Mouse (Mus musculus): ENCODE results near the gene Zfp326.

Gene Zfp326

DNA sequence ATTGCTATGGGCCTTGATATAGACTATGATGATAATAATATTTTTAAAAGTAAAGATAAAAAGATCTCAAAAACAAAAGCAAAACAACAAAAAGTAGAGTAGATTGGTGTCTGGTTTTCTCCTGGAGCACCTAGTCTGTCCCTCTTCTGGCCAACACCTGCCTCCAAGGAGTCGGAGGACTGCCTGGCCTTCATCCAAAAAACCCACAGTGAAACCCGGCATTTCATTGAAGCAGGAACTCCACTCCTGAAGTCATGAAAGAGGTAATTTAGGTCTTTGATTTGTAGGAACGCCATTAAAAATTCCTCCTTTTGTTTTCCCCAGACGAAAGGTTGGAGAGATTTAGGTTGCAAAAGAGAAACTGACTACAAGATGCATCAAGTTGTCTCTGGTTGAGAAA, 8.9 kb upstream of the Zfp326 start:
- in situ Hi-C loops (cut with MboI, MseI) = loop anchor here (5.0 to 10.0 kb wide), 5 partner anchors 63 to 455 kb away; no protein-coding TSS in a partner anchor

DNA sequence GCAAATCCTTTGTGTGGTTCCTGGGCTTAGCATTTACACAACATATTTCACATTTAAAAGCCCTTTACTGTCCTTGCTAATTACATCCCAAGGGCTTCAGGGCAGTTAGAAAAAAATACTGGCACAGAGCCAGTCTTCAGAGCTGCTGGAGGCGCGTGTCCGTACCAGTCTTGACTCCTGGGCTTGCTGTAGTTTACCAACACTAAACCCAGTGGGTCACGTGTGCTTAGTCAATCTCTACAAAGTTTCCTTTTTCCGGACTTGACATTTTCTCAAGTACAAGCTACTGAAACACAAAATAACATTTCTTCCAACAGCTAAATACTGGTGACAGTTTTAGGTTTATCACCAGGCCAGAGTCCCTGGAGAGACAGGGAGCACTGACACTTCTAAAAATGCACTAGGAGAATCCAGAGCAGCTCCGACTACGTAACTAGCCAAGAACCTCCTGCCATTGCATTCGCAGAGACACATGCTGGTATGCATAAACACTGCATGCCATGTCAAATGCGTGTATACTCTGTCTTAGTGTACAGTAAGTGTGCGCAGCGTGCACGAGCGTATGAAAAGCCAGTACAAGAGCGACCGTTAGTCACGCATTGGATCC, 8.4 kb upstream of the Zfp326 start:
- in situ Hi-C loops (cut with MboI, MseI) = loop anchor here (5.0 to 10.0 kb wide), 5 partner anchors 63 to 456 kb away; no protein-coding TSS in a partner anchor

GRCm38 (mm10) chr5:105868593-105868992, 7.8 kb upstream of the Zfp326 start:
- in situ Hi-C loops (cut with MboI, MseI) = loop anchor here (5.0 to 10.0 kb wide), 5 partner anchors 64 to 456 kb away; no protein-coding TSS in a partner anchor

GRCm38 (mm10) chr5:105869739-105870138, 6.6 kb upstream of the Zfp326 start:
- in situ Hi-C loops (cut with MboI, MseI) = loop anchor here (5.0 to 10.0 kb wide), 5 partner anchors 65 to 457 kb away; no protein-coding TSS in a partner anchor

- in situ Hi-C loops (cut with MboI, MseI) = no loop called here
Measured at GRCm38 (mm10) chr5:105871140-105871539, 5.2 kb upstream of the Zfp326 start.

- in situ Hi-C loops (cut with MboI, MseI) = no loop called here
Measured at GRCm38 (mm10) chr5:105872176-105872575, 4.2 kb upstream of the Zfp326 start.

- in situ Hi-C loops (cut with MboI, MseI) = no loop called here
Measured at GRCm38 (mm10) chr5:105872916-105873315, 3.4 kb upstream of the Zfp326 start.

- in situ Hi-C loops (cut with MboI, MseI) = no loop called here
Measured at GRCm38 (mm10) chr5:105873774-105874173, 2.6 kb upstream of the Zfp326 start.

DNA sequence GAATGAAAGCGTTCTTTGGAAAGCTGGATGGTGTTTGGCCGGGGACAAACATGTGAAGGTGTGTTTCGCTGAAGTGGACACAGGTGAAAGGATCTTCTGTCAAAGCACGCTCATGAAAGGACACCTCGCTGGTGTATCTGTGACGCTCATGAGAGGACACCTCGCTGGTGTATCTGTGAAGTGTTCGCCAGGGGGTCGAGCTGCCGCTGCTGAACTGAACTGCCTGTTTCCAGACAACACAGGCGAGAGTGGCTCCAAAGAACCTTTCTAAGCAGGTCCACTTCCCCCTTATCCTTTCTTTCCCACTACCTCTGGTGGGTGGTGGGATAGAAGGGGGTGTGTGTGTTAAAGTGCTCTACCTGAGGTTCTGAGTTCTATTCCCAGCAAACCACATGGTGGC, 1.9 kb upstream of the Zfp326 start:
- in situ Hi-C loops (cut with MboI, MseI) = no loop called here

GRCm38 (mm10) chr5:105876925-105877774, 785 bp downstream of the Zfp326 start:
- in situ Hi-C loops (cut with MboI, MseI) = no loop called here

DNA sequence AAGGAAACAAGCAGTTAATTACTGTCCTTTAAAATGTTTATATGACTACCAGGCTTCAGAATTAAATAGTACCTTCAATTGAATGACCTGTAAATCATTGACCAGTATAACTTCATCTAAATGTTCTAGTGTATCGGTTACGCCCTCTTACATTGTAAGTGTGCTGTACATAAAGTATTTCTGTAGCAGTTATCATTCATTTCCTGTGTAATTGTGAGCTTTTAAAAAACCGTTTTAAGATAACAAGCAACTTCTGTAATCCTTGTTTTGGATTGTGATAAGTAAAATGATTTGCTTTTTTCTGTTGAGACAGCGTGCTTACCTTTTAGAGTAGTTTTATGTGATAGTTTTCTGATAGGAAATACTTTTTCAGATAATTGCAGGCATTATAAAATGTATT, 11.0 kb downstream of the Zfp326 start:
- in situ Hi-C loops (cut with MboI, MseI) = no loop called here

- in situ Hi-C loops (cut with MboI, MseI) = no loop called here
Measured at GRCm38 (mm10) chr5:105898161-105898560, 21.8 kb downstream of the Zfp326 start.

- in situ Hi-C loops (cut with MboI, MseI) = no loop called here
Measured at GRCm38 (mm10) chr5:105909209-105909608, 32.8 kb downstream of the Zfp326 start.

- in situ Hi-C loops (cut with MboI, MseI) = no loop called here
Measured at GRCm38 (mm10) chr5:105909671-105910070, 33.3 kb downstream of the Zfp326 start.

- in situ Hi-C loops (cut with MboI, MseI) = no loop called here
Measured at GRCm38 (mm10) chr5:105911498-105911897, 35.1 kb downstream of the Zfp326 start.

DNA sequence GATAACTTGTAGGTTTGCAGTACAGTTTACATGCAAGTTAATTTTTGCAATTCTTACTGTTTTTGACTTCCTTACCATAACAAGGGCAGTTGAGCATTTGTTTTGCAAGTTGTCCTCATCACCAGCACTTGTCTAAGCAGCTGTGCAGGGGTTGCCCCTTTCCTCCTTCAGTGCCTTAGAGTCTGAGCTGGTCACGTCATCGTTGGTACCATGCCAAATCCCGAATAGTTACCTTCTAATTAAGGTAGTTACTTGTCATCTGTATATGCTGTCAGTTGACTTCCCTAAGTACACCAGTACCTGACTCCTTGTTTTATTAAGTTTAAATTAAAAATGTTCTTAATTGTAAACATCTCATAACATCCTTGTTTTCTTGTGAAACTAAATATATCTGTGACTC, 41.0 kb downstream of the Zfp326 start:
- in situ Hi-C loops (cut with MboI, MseI) = no loop called here

DNA sequence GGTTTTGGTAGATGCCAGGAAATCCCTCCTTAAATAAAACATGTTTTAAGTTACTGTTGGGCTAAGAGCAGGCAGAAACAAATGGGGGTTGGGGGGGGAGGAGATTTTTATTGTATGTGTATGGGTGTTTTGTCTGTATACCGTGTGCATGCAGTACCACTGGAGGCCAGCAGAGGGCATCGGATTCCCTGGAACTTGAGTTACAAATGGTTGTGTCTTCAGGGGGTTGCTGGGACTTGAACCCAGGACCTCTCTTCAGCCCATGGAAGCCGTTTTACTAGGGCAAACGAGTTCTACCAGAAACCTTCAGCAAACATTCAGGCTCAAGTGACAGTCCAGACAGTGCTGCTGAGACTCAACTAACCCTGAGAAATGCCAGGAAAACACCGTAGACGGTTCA, 41.9 kb downstream of the Zfp326 start:
- in situ Hi-C loops (cut with MboI, MseI) = no loop called here

GRCm38 (mm10) chr5:105922818-105923487, 46.6 kb downstream of the Zfp326 start:
- in situ Hi-C loops (cut with MboI, MseI) = no loop called here

DNA sequence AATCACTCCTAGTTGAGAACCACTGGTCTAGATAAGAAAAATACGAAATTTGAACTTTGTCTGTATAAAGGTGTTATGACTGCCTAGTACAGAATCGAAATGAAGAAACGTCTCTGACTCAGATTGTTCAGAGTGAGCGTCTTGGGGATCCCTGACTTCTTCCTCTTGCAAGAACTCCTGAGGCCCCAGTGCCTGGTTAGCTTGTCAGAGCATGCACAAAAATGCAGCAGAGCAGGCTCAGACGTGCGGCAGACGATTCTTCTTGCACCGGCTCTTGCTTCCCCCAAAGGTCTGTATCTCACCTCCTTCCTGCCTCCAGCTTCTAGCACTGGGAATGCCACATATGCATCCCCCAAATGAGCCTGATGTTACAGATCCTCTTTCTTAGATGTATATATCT, 48.0 kb downstream of the Zfp326 start:
- in situ Hi-C loops (cut with MboI, MseI) = no loop called here

- in situ Hi-C loops (cut with MboI, MseI) = no loop called here
Measured at GRCm38 (mm10) chr5:105925568-105926255, 49.3 kb downstream of the Zfp326 start.

DNA sequence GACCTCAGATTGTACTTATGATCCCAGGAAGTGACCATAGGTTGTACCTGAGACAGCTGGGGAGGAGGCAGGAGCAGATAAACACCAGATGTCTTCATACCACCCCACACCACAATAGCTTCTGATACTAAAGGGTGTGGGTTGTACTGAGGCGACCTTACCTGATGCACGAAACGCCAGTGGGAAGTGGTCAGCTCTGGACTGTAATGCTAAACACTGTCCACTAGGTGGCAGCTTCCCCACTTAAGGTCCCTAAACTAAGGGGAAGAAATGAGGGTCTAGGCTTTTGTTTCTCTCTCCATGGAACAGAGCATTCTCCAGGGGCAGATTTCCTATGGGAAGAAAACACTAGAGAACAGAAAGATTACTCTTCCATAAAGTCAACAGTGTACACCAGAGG, 53.9 kb downstream of the Zfp326 start:
- in situ Hi-C loops (cut with MboI, MseI) = no loop called here

DNA sequence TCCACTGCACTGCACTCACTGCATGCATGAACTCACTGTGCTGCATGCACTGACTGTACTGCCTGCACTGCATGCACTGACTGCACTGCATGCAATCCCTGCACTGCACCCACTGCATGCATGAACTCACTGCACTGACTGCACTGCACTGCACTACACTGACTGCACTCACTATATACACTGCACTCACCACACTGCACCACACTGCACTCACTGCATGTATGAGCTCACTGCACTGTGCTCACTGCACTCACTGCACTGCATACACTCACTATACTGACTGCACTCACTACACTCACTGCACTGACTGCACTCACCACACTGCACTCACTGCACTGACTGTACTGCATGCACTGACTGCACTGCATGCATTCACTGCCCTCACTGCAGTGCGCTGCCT, 56.0 kb downstream of the Zfp326 start:
- in situ Hi-C loops (cut with MboI, MseI) = no loop called here

Measured in regulatory T cell (primary cell).